Mouse (Mus musculus) CD4-positive helper T cell, adult 2 months (primary cell): ENCODE data around the gene Fras1.

ENCODE experiments used
- DNase-seq: peaks from one replicate; pipeline ENCODE4 v3.0.0-alpha.2; 2012; ENCODE audit warnings: low read depth, missing footprints, low spot score

Fras1 gene

DNA sequence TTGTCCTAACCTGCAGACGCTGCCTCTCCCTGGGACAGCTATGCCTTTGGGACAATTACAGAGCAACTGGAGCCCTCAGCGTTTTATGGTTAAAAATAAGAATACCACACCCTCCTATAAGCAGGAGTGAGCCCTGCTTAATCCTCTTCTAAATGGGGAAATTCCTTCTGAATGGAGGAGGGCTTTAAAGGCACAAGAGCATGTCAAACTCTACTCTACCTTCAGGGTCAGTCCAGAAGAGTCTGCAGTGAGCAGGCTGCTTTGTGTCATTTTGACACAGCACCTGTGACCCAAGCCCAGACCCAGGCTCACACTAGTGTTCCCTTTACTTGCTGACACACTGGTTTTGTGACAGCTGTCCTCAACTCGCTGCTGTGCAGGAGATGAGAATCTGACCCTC is 307.3 kb downstream of the Fras1 start:
- DNase-seq, result no peak

DNA sequence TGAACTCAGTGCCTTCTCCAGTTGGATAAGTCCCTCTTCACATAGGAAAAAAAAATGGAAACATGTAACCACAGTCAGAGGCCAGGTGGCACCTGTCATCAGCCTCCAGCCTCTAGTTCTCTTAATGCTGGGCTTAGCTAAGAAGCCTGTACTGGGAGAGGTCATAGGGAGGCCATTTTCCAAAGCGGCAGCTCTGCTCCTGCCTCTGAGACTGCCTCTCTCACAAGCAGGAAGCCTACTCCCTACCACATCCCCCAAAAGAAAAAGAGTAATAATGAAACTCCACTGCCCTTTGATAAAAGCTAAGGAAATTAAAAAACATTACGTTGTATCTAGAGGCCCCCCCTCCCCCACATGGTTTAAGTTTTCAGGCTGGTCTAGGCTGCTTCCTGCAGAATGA is 309.0 kb downstream of the Fras1 start:
- peak; percentile 7 for DNase-seq

DNA sequence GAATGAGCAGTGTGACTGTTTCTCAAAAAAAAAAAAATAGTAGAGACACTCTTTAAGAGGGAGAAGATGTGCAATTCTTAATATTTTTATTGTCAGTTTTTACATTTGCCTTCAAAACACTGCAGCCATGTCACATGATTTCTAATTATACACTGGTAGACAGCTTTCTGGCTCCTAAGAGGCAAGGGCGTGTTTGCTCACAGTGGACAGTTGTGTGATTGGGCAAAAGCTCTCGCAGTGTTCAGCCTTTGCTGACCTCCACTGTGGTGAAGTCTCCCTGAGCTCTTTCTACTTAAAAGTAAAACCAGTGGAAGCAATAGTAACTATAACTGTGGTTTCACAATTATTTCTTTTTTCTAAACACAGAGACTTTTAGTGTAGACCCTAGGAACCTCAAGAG is 315.1 kb downstream of the Fras1 start:
- no peak for DNase-seq

GRCm38 (mm10) chr5:96698972-96699371 is 325.2 kb downstream of the Fras1 start:
- no peak for DNase-seq

- no peak for DNase-seq
Measured at GRCm38 (mm10) chr5:96702706-96703625, 329.2 kb downstream of the Fras1 start.

GRCm38 (mm10) chr5:96708515-96708914 is 334.8 kb downstream of the Fras1 start:
- no peak for DNase-seq

- no peak for DNase-seq
Measured at GRCm38 (mm10) chr5:96712089-96712684, 338.4 kb downstream of the Fras1 start.

GRCm38 (mm10) chr5:96712799-96713198 is 339.0 kb downstream of the Fras1 start:
- DNase-seq, result no peak

DNA sequence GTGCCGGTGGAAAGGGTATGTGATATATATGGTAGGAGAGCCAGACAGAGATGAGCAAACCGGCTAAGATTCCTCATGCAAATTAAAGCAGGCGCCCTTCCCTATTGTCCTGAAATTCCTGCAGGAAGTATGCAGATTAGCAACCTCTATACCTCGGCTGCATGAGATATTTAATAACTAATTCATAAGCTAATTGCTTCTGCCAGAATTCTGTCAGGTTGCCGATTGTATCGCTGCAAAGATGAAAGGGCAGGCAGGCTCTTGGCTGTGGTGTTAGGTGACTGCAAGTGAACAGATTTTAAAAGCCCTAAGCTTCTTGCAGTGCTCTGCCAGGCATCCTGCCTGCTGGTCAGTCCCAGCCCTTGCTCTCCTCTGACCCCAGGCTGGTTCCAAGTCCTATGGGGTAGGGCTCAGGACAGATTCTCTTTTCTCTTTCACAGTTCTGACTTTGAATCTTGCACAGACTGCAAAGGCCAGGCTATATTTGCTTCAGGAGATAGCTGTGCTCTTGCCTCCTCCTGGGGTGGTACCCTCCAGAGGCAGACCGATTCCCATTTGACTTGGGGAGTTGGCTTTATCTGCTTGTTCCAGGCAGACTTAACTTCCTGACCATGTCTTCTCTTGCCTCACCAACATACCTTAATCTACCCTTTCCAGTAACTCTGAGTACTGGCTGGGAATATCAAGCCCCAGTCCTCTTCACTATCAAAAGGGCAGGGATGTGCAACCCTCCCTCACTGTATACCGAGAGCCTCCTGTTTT is 342.7 kb downstream of the Fras1 start:
- DNase-seq, result no peak

DNA sequence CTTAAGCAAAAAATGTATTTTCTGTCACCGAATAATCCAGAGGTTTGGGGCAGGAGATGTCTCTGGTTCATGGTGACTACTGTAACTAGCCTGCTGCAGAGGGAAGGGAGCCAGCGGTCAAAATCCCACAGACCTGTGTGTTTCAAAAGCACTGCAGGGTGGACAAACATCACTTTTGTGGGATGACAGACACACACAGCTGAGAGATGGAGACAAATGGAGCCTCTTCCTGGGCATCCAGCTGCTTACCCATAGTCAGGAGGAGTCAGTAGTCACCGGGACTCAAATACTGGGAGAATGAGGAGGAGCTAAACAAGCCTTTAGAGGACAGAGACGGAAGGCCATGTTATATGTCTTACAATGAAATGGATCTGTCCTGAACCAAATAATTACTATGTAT is 343.9 kb downstream of the Fras1 start:
- DNase-seq, result no peak

DNA sequence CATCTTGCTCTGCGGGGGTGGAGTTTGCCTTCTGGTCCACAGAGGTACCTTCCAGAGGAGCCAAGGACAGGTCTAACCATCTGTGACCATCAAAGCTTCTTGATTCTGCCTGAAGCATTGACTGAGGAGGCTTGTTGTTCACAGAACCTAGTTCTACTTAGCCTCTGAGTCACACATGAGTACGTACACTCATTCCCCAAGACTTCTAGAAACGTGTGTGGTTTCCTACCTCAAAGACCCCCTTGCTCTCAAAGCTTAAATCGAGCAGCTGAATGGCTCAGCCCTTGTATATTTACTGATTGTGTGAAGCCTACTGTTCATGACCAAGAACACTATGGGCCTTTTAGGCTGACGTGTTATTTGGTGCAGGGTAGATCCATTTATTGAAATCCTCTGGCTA is 344.8 kb downstream of the Fras1 start:
- DNase-seq, result no peak

DNA sequence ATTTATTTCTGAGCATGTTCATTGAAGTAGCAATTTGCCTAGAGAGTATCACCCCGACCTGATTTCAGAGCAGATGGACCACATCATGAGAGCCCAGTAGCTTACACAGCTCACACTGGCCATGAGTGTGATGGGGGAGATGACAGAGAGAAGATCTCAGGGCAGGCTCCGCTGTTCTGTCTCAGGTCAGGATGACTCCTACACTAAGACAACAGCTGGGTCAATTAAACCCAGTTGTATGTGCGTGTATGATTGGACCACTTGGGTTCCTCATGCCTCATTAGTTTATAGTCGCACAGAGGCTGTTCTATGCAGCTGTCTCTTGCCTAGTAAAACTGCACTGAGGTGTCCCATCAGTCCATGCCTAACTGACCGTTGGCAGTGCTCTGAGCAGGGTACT is 345.5 kb downstream of the Fras1 start:
- no peak for DNase-seq

DNA sequence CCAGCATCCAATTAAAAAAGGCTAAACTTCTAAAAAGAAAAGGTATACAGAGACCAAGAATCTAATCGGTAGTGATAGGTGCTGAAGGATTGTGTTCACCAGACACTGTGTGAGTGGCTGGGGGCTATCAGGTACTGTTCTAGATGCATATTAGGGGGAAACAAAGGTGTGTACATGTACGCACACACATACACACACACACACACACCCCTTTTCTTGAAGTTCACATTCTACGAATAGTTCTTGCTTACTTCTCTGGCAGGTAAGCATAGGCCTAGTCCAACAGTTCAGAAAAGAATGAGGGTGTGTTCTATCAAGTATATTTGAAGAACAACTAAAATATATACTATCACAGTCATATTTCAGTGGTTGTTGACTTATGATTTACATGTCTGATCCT is 348.9 kb downstream of the Fras1 start:
- no peak for DNase-seq

- DNase-seq, result no peak
Measured at GRCm38 (mm10) chr5:96739138-96739878, 365.6 kb downstream of the Fras1 start.

DNA sequence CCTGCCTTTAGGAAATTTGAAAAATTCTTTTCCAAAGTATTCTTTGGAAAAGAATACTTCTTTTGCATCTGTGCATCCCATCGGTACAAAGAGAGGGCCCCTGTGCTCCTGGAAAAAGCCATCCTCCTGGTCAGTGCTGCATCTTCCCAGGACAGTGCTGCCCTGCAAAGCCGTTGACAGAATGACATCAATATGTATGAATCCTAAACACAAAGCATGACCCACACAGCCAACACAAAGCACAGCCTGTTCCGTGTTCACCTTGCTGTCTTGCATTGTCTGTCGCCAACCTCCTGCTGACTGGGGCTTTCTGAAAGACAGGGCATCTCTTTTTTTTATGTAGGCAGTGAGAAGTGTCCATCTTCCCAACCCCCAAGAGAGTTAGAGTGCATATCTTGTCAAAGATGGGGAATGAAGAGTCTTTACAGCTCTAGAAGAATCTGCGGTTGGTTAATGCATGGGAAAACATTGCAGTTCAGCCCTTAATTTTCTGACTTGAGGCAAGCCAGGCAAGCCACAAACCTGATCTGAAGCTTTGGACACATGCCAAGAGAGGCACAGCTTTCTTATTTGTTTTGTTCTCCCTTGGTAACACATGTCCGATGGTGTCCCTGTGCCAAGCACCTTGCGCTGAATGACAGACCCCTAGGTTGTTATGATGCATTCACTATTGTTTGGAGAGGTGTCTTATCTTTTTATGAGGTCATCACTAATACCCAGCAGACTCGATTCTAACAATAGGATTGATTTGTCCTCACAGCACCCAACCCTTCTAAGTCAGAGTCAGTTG is 373.6 kb downstream of the Fras1 start:
- DNase-seq, result no peak

- DNase-seq, result no peak
Measured at GRCm38 (mm10) chr5:96757615-96758014, 383.9 kb downstream of the Fras1 start.

DNA sequence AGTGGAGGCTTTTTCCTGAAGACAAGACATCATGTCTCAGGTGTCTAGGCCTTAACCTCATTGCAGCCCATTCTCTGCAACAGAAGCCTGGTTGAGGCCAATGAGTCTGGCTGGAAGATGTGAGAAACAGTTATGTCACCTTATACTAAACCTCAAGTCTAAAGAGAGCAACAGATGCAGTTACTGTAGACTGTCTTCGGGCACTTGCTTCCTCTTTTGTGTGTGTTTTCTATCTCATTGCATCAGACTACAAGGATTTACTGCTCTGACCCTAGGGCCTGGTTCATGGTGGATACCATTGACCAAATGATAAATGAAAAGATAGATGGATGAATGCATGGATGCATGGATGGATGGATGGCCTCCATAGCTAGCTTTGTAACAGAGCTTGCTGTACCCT is 388.3 kb downstream of the Fras1 start:
- DNase-seq, result no peak

DNA sequence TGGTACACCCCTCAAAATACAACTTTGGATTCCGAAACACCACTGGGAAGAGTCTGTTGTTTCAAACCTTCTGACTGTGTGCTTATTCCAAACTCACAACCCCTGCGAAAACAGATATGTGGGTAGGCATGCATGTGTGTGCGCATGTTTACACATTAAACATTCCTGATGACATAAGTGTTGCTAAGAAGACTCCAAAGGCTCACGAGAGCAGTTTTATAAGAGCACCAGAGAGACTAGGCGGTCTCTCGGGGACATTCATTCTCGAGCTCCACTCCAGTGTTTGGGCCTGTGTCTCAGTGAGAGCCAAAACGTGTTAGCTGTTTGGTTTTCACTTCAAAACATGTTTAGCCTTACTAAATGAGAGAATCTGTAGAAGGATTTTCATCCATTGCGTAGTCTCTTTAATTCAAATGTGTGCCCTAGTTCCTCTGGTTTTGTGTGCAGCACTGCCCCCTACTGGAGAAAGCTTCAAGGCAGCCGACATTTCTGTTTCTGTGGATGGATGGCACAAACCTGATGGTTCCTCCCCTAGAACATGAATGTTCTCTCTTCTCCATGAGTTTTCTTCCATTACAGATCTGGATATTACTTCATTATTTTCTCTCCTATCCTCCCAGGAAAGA is 395.2 kb downstream of the Fras1 start:
- DNase-seq, result peak; percentile 15

DNA sequence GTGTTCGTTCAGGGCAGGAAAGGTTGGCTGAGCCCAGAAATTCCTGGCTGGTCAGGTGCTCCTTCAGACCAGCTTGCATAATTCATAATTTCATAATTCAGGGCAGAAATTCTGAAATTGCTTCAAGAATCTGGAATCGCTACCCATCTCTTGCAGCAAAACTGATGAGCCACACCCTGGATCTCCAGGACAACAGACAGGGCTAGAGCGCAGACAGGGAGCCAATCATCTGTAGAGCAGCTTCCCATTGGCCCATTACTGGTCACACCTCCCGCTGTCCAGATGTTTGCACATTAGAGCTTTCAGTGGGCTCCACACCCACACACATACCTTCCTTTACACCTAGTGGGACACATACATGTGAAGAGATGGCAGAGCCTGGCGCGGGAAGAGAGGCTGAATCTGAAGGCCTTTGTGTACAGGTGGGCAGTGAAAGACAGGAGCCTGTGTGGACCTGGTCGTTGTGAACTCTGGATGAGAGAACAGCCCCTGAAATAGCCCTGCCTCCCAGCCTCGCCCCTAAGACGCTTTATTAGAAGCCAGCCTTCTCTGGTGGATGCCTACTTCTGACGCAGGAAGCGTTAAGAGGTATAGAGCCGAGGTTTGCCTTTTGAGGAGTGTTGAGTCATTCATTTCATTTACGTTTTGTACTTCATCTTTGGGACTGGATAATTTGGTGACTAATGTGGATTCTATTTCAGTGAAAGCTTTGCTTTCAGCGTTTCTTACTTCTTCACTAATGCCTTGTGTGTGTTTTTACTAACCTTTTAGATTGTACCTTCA is 409.9 kb downstream of the Fras1 start:
- no peak for DNase-seq

DNA sequence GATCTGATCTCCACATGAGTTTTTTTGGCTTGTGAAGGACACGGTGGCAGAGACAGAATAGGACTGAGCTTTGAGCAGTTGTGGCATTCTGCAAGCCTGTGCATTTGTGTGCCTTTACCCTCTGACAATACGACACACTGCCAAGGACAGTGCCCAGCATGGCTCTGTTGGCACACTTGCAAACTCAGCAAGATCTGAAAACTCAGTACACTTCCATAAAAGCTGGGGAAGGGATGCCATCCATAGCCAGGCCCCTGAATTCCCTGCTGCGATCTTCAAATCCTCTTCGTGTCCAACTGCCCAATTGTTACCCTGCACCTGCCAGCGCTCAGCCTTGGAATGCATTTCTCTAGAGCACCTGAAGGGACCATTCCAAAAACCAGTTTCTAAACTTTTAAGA is 411.3 kb downstream of the Fras1 start:
- DNase-seq, result no peak
